Mouse (Mus musculus) cerebral cortex, adult 2 months (tissue): ENCODE results near the gene Zfp616.

Experiments used
- WGBS: fragments of 180-500 bp; shearing (Covaris S2); methylation state at CpG from one replicate; pipeline ENCODE4 v1.1.7; 2018; 5-methylcytosine and 5-hydroxymethylcytosine counted together

Zfp616 gene

DNA sequence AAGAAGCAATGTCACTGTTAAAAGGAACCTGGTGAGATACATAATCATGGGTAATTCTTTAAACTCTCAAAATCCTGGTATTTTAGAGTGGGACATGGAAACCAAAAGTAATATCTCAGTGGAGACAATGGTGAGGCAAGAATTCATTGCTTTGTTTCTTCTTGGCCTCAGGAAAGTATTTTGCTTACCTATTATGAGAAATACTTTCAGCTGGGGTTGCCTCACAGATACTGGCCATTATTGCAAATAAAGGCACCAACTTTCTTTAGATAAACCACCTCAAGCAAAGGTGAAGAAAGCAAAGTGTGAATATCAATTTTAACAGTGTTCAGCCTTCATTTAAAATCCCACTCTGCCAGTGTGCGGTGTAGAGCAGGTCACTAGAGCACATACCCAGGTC is at the start of gene Zfp616:
Gene Zfp616, plus strand, starts transcription at position 301 of the 400 bp plus-strand sequence.
- 97% methylated on average over 1 of the region's 1 CpGs for WGBS

DNA sequence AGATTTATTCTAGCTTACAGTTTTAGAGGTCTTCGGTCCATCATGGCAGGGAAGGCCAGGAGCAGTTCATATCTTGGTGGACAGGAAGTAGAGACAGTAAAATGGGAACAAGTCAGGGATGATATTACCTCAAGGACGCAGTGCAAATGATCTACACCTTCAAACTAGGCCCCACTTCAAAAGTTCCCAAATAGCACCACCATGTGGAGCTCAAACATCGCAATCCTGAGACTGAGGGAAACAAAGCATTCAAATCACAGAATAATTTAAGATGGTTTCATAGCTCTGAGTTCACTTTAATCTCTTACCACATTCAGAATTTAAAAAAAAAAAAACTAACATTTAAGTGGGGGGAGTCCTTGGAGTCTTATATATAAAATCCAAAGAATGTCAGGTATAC is 18.4 kb upstream of the Zfp616 start:
- WGBS = 69% methylated on average over 3 of the region's 3 CpGs

DNA sequence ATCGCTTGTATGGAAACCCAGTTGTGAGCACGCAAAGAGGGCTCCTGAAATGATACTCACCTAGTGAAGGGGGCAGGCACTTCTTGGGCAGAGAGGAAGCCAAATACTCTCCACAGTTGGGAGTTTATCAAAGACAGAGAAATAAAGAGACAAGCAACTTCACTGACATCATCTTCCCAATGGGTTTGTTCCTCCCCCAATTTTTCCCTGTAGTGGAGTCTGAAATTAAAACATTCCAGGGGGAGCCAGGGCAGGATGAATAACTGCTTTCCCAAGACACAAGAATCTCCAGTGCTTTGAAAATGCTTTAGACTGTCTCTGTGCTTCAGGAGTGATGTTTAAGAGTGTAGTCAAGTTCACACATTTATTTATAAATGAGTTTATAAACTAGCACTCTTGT is 13.3 kb upstream of the Zfp616 start, which contains the start of the genes Olfr139 and Olfr399:
Gene Olfr139, minus strand, starts transcription at position 101 of the 400 bp plus-strand sequence.
Gene Olfr399, minus strand, starts transcription at position 165 of the 400 bp plus-strand sequence.
- 76% methylated on average over 2 of the region's 2 CpGs for WGBS

DNA sequence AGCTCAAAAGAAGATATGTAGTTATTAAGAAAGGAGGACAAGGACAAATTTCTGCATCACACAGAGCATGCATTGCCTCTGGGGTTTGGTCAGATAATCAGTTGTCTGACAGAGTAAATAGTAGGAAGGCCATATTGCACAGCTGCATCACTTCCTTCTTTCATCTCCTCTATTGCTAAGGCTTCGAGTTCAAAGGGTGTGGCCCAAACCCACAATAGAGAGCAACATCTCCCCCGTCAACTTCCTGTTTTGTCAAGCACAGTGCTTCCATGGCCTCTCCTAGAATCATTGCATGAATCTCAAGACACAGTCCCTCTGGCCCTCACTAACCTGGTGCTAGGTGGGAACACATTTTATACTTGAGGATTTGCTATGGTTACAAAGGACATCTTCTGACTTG is 31.0 kb downstream of the Zfp616 start:
- WGBS = 67% methylated on average over 2 of the region's 2 CpGs

DNA sequence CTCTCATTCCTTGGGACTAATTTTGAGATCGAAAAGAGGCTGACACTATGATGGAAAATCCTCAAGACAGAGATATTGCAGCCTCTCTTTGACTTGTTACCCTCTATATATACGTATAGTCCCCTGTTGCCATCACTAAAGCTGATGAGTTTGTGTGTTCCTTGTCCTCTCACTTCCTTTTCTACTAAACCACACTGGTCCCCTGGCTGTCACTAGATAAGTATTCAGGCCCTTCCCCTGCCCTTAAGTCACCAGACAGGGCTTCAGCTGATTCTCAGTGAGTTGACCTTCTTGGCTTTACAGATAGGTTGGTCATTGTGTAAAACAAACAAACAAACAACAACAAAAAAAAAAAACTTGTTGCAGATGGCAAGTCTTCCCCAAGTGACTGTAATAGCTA is 31.8 kb downstream of the Zfp616 start:
- 45% methylated on average over 2 of the region's 2 CpGs for WGBS

DNA sequence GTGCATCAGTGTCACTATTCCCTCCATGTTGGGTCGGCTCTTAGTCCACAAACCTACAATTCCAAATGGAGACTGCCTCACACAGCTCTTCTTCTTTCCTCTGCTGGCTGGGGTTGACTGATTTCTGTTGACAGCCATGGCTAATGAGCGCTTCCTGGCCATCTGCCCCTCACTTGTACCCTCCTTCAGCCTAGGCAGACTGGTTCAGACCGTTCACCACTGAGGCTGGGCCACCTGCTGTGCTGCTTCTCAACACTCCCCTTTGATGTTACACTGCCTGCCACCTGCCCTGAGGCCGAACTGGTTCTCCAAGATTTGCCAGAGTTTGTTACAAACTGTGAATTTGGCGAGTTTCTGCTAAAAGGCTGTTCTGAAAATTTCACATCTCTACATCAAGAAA is 35.3 kb downstream of the Zfp616 start:
- WGBS = 48% methylated on average over 5 of the region's 5 CpGs

DNA sequence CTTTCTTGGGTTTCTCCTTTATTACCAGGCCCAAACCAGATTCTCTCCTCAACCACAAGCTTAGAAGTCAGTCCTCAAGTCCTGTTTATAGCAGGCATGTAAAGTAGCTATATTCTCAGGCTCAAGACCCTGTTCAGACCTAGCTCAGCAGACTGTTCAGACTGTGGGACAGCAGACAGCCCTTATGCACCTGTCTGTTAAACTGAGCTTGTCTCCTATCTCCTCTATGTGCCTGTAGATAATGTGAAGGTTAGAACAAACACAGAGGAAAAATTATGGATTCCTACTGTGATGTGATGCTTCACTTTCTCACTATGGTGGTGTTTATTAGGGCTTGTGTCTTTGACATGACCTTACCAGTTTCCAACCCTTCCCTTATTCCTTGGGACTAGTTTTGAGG is 43.7 kb downstream of the Zfp616 start, which contains the start of gene Olfr401:
Gene Olfr401, plus strand, starts transcription at position 301 of the 400 bp plus-strand sequence.

